Mouse (Mus musculus) lung, embryonic 15.5 days (tissue): ENCODE measurements around the gene Nsl1. TPM values are rescaled to one million over a fixed set of nuclear protein-coding genes. Genes with fewer than 3 reads are reported as not detected.
"Not testable (repeated sequence)": the region's sequence is repeated elsewhere in the genome, so short reads cannot be mapped to it uniquely, and the experiment has no call there.

Source experiments
- ATAC-seq: fragments of 200-750 bp; cut with Nextera tagmentation; 2 replicates; pipeline ENCODE4 v1.8.0; 2017; ENCODE audit warnings: moderate number of reproducible peaks, borderline replicate concordance; ENCODE audit not compliant: low FRiP score, low TSS enrichment; ENCODE audit errors: extremely low read depth
- H3K27ac ChIP-seq: fragments of 300-500 bp; sonication (generic); 2 replicates; pipeline ENCODE4 v1.5.1; 2015; ENCODE audit warnings: moderate library complexity, mild to moderate bottlenecking, inconsistent platforms
- H3K27me3 ChIP-seq: fragments of 300-500 bp; sonication (generic); 2 replicates; pipeline ENCODE4 v1.6.1; 2015; ENCODE audit warnings: inconsistent platforms
- H3K36me3 ChIP-seq: fragments of 300-500 bp; sonication (generic); 2 replicates; pipeline ENCODE4 v1.6.1; 2015; ENCODE audit warnings: inconsistent platforms
- H3K4me1 ChIP-seq: fragments of 300-500 bp; sonication (generic); 2 replicates; pipeline ENCODE4 v1.6.1; 2015; ENCODE audit warnings: inconsistent platforms
- H3K4me2 ChIP-seq: fragments of 300-500 bp; sonication (generic); 2 replicates; pipeline ENCODE4 v1.6.1; 2015; ENCODE audit warnings: inconsistent platforms, mild to moderate bottlenecking, moderate library complexity
- H3K4me3 ChIP-seq: fragments of 300-500 bp; sonication (generic); 2 replicates; pipeline ENCODE4 v1.5.1; 2015; ENCODE audit warnings: mild to moderate bottlenecking, inconsistent platforms
- H3K9ac ChIP-seq: fragments of 300-500 bp; sonication (generic); 2 replicates; pipeline ENCODE4 v1.6.1; 2015; ENCODE audit warnings: inconsistent platforms
- H3K9me3 ChIP-seq: fragments of 300-500 bp; sonication (generic); 2 replicates; pipeline ENCODE4 v1.6.1; 2016; ENCODE audit warnings: inconsistent platforms
- WGBS: fragments of 180-500 bp; shearing (Covaris S2); methylation state at CpG from one replicate; pipeline ENCODE4 v1.1.7; 2015; 5-methylcytosine and 5-hydroxymethylcytosine counted together
- polyA plus RNA-seq: library from polyadenylated mRNA; unstranded; fragments of >200 nt; fragmentation: Nextera tagmentation; extraction: Ambion mirVana; gene quantifications from 2 replicates; pipeline ENCODE4 v1.2.1, GENCODE M21; 2015

Nsl1 gene
- polyA plus RNA-seq, 1 experiment from 2014 or later, result 28.5 TPM

GRCm38 (mm10) chr1:191030922-191031425 lies 31.8 kb upstream of the Nsl1 start:
- H3K9ac ChIP-seq, result not testable (repeated sequence)
- 49% methylated on average over 6 of the region's 6 CpGs for WGBS

GRCm38 (mm10) chr1:191035649-191036048 lies 27.2 kb upstream of the Nsl1 start:
- ATAC-seq, result no peak
- Histone ChIP-seq H3K27me3 (no peaks in the 10 kb centered on the region), H3K9ac (no peak overlapping the region), H3K9me3 (no peaks in the 10 kb centered on the region), H3K36me3 (no peaks in the 10 kb centered on the region), H3K4me1 (no peaks in the 10 kb centered on the region), H3K27ac (no peak overlapping the region), H3K4me3 (no peak overlapping the region), H3K4me2 (no peak overlapping the region)
- WGBS, result 31% methylated on average over 4 of the region's 4 CpGs

More at GRCm38 (mm10) chr1:191030922-191031425, 31.8 kb upstream of the Nsl1 start:
- not testable (repeated sequence) for H3K4me1 ChIP-seq, H3K4me3 ChIP-seq, H3K9me3 ChIP-seq, H3K27me3 ChIP-seq, H3K36me3 ChIP-seq, ATAC-seq, H3K4me2 ChIP-seq, H3K27ac ChIP-seq

GRCm38 (mm10) chr1:191036554-191037334 lies 26.1 kb upstream of the Nsl1 start, which contains the start of gene Spata45:
Gene Spata45, plus strand, starts transcription at chr1:191036639.
- Histone ChIP-seq H3K27ac (no peak within 1 kb of the TSS), H3K27me3 (no peaks in the 10 kb centered on the region), H3K4me3 (no peak within 1 kb of the TSS), H3K4me2 (no peak within 1 kb of the TSS), H3K36me3 (no peaks in the 10 kb centered on the region), H3K9me3 (no peaks in the 10 kb centered on the region), H3K4me1 (no peaks in the 10 kb centered on the region), H3K9ac (no peak within 1 kb of the TSS)
- no peak for ATAC-seq
- WGBS, result 58% methylated on average over 6 of the region's 6 CpGs

- WGBS, result 86% methylated on average over 4 of the region's 4 CpGs
- H3K4me3 ChIP-seq, result no peak overlapping the region
- no peak overlapping the region for H3K27ac ChIP-seq
- H3K36me3 ChIP-seq, result no peaks in the 10 kb centered on the region
- H3K9me3 ChIP-seq, result no peaks in the 10 kb centered on the region
- H3K4me1 ChIP-seq, result no peaks in the 10 kb centered on the region
- ATAC-seq, result no peak
- no peak overlapping the region for H3K9ac ChIP-seq
- no peaks in the 10 kb centered on the region for H3K27me3 ChIP-seq
- H3K4me2 ChIP-seq, result no peak overlapping the region
These were observed 24.8 kb upstream of the Nsl1 start for GRCm38 (mm10) chr1:191037999-191038398.

- no peaks in the 10 kb centered on the region for H3K27me3 ChIP-seq
- H3K9ac ChIP-seq, result no peak overlapping the region
- H3K4me3 ChIP-seq, result no peak overlapping the region
- H3K36me3 ChIP-seq, result no peaks in the 10 kb centered on the region
- no peak overlapping the region for H3K27ac ChIP-seq
- no peaks in the 10 kb centered on the region for H3K4me1 ChIP-seq
- H3K9me3 ChIP-seq, result no peaks in the 10 kb centered on the region
- H3K4me2 ChIP-seq, result no peak overlapping the region
- ATAC-seq, result no peak
These were observed 21.5 kb upstream of the Nsl1 start for GRCm38 (mm10) chr1:191041352-191041751.

- ATAC-seq, result no peak
- Histone ChIP-seq H3K9ac (no peak overlapping the region), H3K27me3 (no peaks in the 10 kb centered on the region), H3K27ac (no peak overlapping the region), H3K36me3 (no peaks in the 10 kb centered on the region), H3K4me2 (no peak overlapping the region), H3K4me1 (no peaks in the 10 kb centered on the region), H3K4me3 (no peak overlapping the region), H3K9me3 (no peaks in the 10 kb centered on the region)
- 71% methylated on average over 5 of the region's 5 CpGs for WGBS
These were observed 20.7 kb upstream of the Nsl1 start for GRCm38 (mm10) chr1:191042106-191042505.

- 38% methylated on average over 3 of the region's 3 CpGs for WGBS
- H3K9ac ChIP-seq, result no peak overlapping the region
- H3K9me3 ChIP-seq, result no peaks in the 10 kb centered on the region
- no peaks in the 10 kb centered on the region for H3K36me3 ChIP-seq
- no peak overlapping the region for H3K4me2 ChIP-seq
- ATAC-seq, result no peak
- H3K27me3 ChIP-seq, result no peaks in the 10 kb centered on the region
- no peak overlapping the region for H3K27ac ChIP-seq
- no peak overlapping the region for H3K4me3 ChIP-seq
- H3K4me1 ChIP-seq, result no peaks in the 10 kb centered on the region
These were observed 20.1 kb upstream of the Nsl1 start for GRCm38 (mm10) chr1:191042688-191043087.

GRCm38 (mm10) chr1:191045264-191045663 lies 17.5 kb upstream of the Nsl1 start:
- H3K9me3 ChIP-seq, result no peaks in the 10 kb centered on the region
- no peak overlapping the region for H3K9ac ChIP-seq
- H3K27me3 ChIP-seq, result no peaks in the 10 kb centered on the region
- no peaks in the 10 kb centered on the region for H3K4me1 ChIP-seq
- H3K36me3 ChIP-seq, result no peaks in the 10 kb centered on the region
- WGBS, result 87% methylated on average over 2 of the region's 2 CpGs
- no peak overlapping the region for H3K27ac ChIP-seq
- ATAC-seq, result no peak
- no peak overlapping the region for H3K4me2 ChIP-seq
- H3K4me3 ChIP-seq, result no peak overlapping the region

GRCm38 (mm10) chr1:191046231-191046824 lies 16.5 kb upstream of the Nsl1 start:
- 69% methylated on average over 7 of the region's 7 CpGs for WGBS
- H3K27me3 ChIP-seq, result no peaks in the 10 kb centered on the region
- H3K4me1 ChIP-seq, result no peaks in the 10 kb centered on the region
- H3K9me3 ChIP-seq, result no peaks in the 10 kb centered on the region
- H3K9ac ChIP-seq, result no peak overlapping the region
- H3K4me2 ChIP-seq, result no peak overlapping the region
- H3K27ac ChIP-seq, result no peak overlapping the region
- ATAC-seq, result no peak
- no peak overlapping the region for H3K4me3 ChIP-seq
- no peaks in the 10 kb centered on the region for H3K36me3 ChIP-seq

- Histone ChIP-seq H3K4me3 (no peak overlapping the region), H3K36me3 (no peaks in the 10 kb centered on the region), H3K4me2 (no peak overlapping the region), H3K9ac (no peak overlapping the region), H3K9me3 (no peaks in the 10 kb centered on the region), H3K4me1 (no peaks in the 10 kb centered on the region), H3K27me3 (no peaks in the 10 kb centered on the region), H3K27ac (no peak overlapping the region)
- WGBS, result 60% methylated on average over 3 of the region's 3 CpGs
- ATAC-seq, result no peak
These were observed 9.3 kb upstream of the Nsl1 start for GRCm38 (mm10) chr1:191053555-191053954.

GRCm38 (mm10) chr1:191054870-191055532 lies 7.8 kb upstream of the Nsl1 start:
- Histone ChIP-seq H3K36me3 (no peaks in the 10 kb centered on the region), H3K9me3 (no peaks in the 10 kb centered on the region), H3K9ac (no peak overlapping the region), H3K4me1 (no peaks in the 10 kb centered on the region), H3K27me3 (no peaks in the 10 kb centered on the region), H3K4me3 (no peak overlapping the region), H3K27ac (no peak overlapping the region), H3K4me2 (no peak overlapping the region)
- no peak for ATAC-seq
- 53% methylated on average over 8 of the region's 8 CpGs for WGBS

GRCm38 (mm10) chr1:191055533-191055873 lies 7.3 kb upstream of the Nsl1 start:
- Histone ChIP-seq H3K36me3 (no peaks in the 10 kb centered on the region), H3K9me3 (no peaks in the 10 kb centered on the region), H3K9ac (no peak overlapping the region), H3K27me3 (no peaks in the 10 kb centered on the region), H3K4me1 (no peaks in the 10 kb centered on the region), H3K4me3 (no peak overlapping the region), H3K4me2 (no peak overlapping the region), H3K27ac (no peak overlapping the region)
- no peak for ATAC-seq
- 51% methylated on average over 2 of the region's 2 CpGs for WGBS
